Mouse (Mus musculus) thymus, adult 2 months (tissue): ENCODE data around the gene Actr6. TPM values are rescaled to one million over a fixed set of nuclear protein-coding genes. Genes with fewer than 3 reads are reported as not detected.

Experiments
- DNase-seq: peaks from one replicate; pipeline ENCODE4 v3.0.0; 2021
- H3K27ac ChIP-seq: fragments of 200-500 bp; 2 replicates; pipeline ENCODE4 v1.5.1; 2012; ENCODE audit warnings: low read length, control low read depth; ENCODE audit not compliant: control insufficient read depth, insufficient read depth
- H3K27me3 ChIP-seq: fragments of 200-500 bp; 2 replicates; pipeline ENCODE4 v1.6.1; 2012; ENCODE audit warnings: mild to moderate bottlenecking, low read length, moderate library complexity, mixed read lengths; ENCODE audit not compliant: control insufficient read depth, insufficient read depth
- H3K36me3 ChIP-seq: fragments of 200-500 bp; 2 replicates; pipeline ENCODE4 v1.6.1; 2012; ENCODE audit warnings: mild to moderate bottlenecking, low read length, moderate library complexity; ENCODE audit not compliant: control insufficient read depth, insufficient read depth
- H3K4me1 ChIP-seq: fragments of 200-500 bp; replicated peaks from 2 replicates; pipeline ENCODE4 v1.6.1; 2012; ENCODE audit warnings: low read length; ENCODE audit not compliant: control insufficient read depth, insufficient read depth
- H3K4me3 ChIP-seq: fragments of 200-500 bp; 2 replicates; pipeline ENCODE4 v1.5.1; 2012; ENCODE audit warnings: mild to moderate bottlenecking, low read length, control low read depth, moderate library complexity; ENCODE audit not compliant: control insufficient read depth, insufficient read depth
- CTCF ChIP-seq: fragments of 200-500 bp; IDR thresholded peaks from 2 replicates; pipeline ENCODE4 v1.5.1; 2012; ENCODE audit warnings: mild to moderate bottlenecking, control low read depth, low read length, moderate library complexity, borderline replicate concordance; ENCODE audit not compliant: control insufficient read depth, poor library complexity, insufficient read depth; ENCODE audit errors: extremely low read depth
- POLR2A ChIP-seq: fragments of 200-500 bp; IDR thresholded peaks from 2 replicates; pipeline ENCODE4 v1.6.1; 2012; ENCODE audit warnings: mild to moderate bottlenecking, low read length, control low read depth, moderate library complexity; ENCODE audit not compliant: control insufficient read depth, poor library complexity, insufficient read depth; ENCODE audit errors: extremely low read depth
- WGBS: fragments of 180-500 bp; shearing (Covaris S2); methylation state at CpG from one replicate; pipeline ENCODE4 v1.1.7; 2018; 5-methylcytosine and 5-hydroxymethylcytosine counted together
- polyA plus RNA-seq: library from polyadenylated mRNA; depleted of rRNA; stranded (reverse); fragments of >200 nt; gene quantifications from 2 replicates; pipeline ENCODE4 v1.2.3, GENCODE M21; 2012; rRNA removed

Gene Actr6
- polyA plus RNA-seq, 1 experiment = 2.7 TPM

- TF ChIP-seq CTCF (no peak), POLR2A (no peak)
- WGBS = 97% methylated on average over 7 of the region's 7 CpGs
- no peak for DNase-seq
Measured at GRCm38 (mm10) chr10:89667571-89667970, 64.5 kb downstream of the Actr6 start.

GRCm38 (mm10) chr10:89665679-89666078 is 66.4 kb downstream of the Actr6 start:
- WGBS = 96% methylated on average over 9 of the region's 9 CpGs
- Histone ChIP-seq H3K36me3 (peaks cover 10% of the 10 kb centered on the region; the same call in 1 of the 2 replicates), H3K27me3 (no peaks in the 10 kb centered on the region), H3K4me1 (no peaks in the 10 kb centered on the region), H3K4me3 (no peak overlapping the region), H3K27ac (no peak overlapping the region)
- DNase-seq = no peak
- TF ChIP-seq POLR2A (no peak), CTCF (no peak)

More at GRCm38 (mm10) chr10:89667571-89667970, 64.5 kb downstream of the Actr6 start:
- Histone ChIP-seq H3K4me3 (no peak overlapping the region), H3K36me3 (0 out of 2 replicates have a peak, but pooled peaks cover 3% of the 10 kb centered on the region), H3K4me1 (no peaks in the 10 kb centered on the region), H3K27me3 (no peaks in the 10 kb centered on the region), H3K27ac (no peak overlapping the region)

DNA sequence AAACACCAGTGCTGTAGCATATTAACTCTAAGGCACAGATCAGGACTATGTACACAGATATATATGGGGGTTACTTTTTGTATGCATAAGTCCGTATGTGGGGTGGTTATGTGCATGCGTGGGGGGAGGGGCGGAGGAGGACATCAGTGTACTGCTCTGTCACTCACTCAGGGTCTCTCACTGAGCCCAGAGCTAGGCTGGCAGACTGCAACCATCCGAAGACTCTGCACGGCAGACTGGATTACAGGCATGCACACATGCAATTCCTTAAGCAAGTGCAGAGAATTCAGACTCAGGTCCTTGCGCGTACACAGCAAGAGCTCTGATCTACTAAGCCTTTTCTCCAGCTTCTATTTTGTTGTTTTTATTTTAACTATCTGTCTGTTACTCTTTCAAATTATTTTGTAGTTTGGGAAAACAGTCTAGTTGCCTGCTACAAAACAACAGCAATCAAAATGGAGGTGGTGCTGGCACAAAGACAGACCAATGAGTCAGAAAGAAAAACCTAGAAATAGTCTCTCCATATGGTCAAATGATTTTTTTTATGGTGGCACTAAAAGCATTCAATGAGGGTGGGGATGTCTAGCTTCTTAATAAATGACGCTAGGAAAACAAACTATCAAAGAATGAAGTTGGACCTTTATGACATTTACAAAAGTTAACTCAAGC is 67.0 kb downstream of the Actr6 start:
- no peak for TF ChIP-seq CTCF
- no peak for TF ChIP-seq POLR2A
- Histone ChIP-seq H3K36me3 (peaks cover 10% of the 10 kb centered on the region; the same call in 1 of the 2 replicates), H3K4me1 (no peaks in the 10 kb centered on the region), H3K4me3 (no peak overlapping the region), H3K27me3 (no peaks in the 10 kb centered on the region), H3K27ac (no peak overlapping the region)
- no peak for DNase-seq
- WGBS = 96% methylated on average over 8 of the region's 8 CpGs

Other genes starting within 250 kb of the Actr6 start
- gene Nr1h4, start 198.7 kb downstream of the Actr6 start, polyA plus RNA-seq = 0.23 TPM in 2 replicates
- gene Slc17a8, start 111.0 kb downstream of the Actr6 start, polyA plus RNA-seq = 0.10 and 0.12 TPM in 2 replicates
- 20.6 and 23.1 TPM in 2 replicates for gene Scyl2, start 46.0 kb downstream of the Actr6 start, polyA plus RNA-seq
- 20.4 and 20.7 TPM in 2 replicates for gene Uhrf1bp1l, start 12.7 kb upstream of the Actr6 start, polyA plus RNA-seq
- gene Anks1b, start 141.2 kb upstream of the Actr6 start, polyA plus RNA-seq = 0.08 and 0.24 TPM in 2 replicates